Mouse (Mus musculus) CH12.LX (cell line): ENCODE data around the gene Mark4. TPM values are rescaled to one million over a fixed set of nuclear protein-coding genes. Genes with fewer than 3 reads are reported as not detected.

ENCODE experiments used
- DNase-seq: peaks from one replicate; pipeline ENCODE4 v3.0.0-alpha.2; 2013; ENCODE audit errors: extremely low read depth
- H3K27ac ChIP-seq: 2 replicates; pipeline ENCODE4 v1.5.1; 2012; ENCODE audit warnings: low read depth, mild to moderate bottlenecking, control low read depth, moderate library complexity; ENCODE audit not compliant: insufficient read depth
- H3K27me3 ChIP-seq: replicated peaks from 2 replicates; pipeline ENCODE3; 2012; ENCODE audit warnings: inconsistent platforms
- H3K36me3 ChIP-seq, 2 experiments: replicated peaks in 1 of 2; 2 replicates each; pipeline versions ENCODE3 to v1.6.1; 2012; ENCODE audit warnings: inconsistent platforms in 1 of 2, low read length in 1 of 2, mild to moderate bottlenecking in 1 of 2, mixed read lengths in 1 of 2, moderate library complexity in 1 of 2; ENCODE audit not compliant: control insufficient read depth in 1 of 2, insufficient read depth in 1 of 2
- H3K4me1 ChIP-seq, 2 experiments: 2 replicates each; pipeline ENCODE4 v1.6.1; 2012; ENCODE audit warnings: inconsistent platforms in 1 of 2, moderate library complexity in 1 of 2; ENCODE audit not compliant: insufficient read depth in 2 of 2, control insufficient read depth in 1 of 2
- H3K4me2 ChIP-seq: 2 replicates; pipeline ENCODE4 v1.6.1; 2012; ENCODE audit warnings: low read depth, mild to moderate bottlenecking, control low read depth; ENCODE audit not compliant: poor library complexity, insufficient read depth, severe bottlenecking
- H3K4me3 ChIP-seq, 3 experiments: fragments of 150-350 bp in 1 of 3; sonication (generic) in 1 of 3; replicated peaks in 1 of 3; 2 replicates each; pipeline versions ENCODE3 to v1.5.1; 2011 to 2012; ENCODE audit warnings: low read depth in 2 of 3, low read length in 2 of 3, mild to moderate bottlenecking in 2 of 3, moderate library complexity in 2 of 3, control low read depth in 1 of 3, improper control_type of control experiment in 1 of 3, inconsistent platforms in 1 of 3, mixed read lengths in 1 of 3; ENCODE audit not compliant: poor library complexity in 1 of 3
- H3K79me2 ChIP-seq: replicated peaks from 2 replicates; pipeline ENCODE4 v1.6.1; 2012; ENCODE audit warnings: mild to moderate bottlenecking, moderate library complexity; ENCODE audit not compliant: control insufficient read depth, poor library complexity, insufficient read depth, severe bottlenecking; ENCODE audit errors: extremely low read depth
- H3K9ac ChIP-seq: 2 replicates; pipeline ENCODE4 v1.6.1; 2012; ENCODE audit warnings: low read depth, mild to moderate bottlenecking, control low read depth, moderate library complexity; ENCODE audit not compliant: insufficient read depth
- H3K9me3 ChIP-seq: replicated peaks from 2 replicates; pipeline ENCODE3; 2012; ENCODE audit warnings: low read length, inconsistent platforms, mixed read lengths
- BHLHE40 ChIP-seq: IDR thresholded peaks from 2 replicates; pipeline ENCODE4 v1.6.1; 2011; ENCODE audit warnings: mild to moderate bottlenecking, low read depth, low read length, improper control_type of control experiment
- CHD1 ChIP-seq: IDR thresholded peaks from 2 replicates; pipeline ENCODE4 v1.6.1; 2012; ENCODE audit warnings: low read depth, low read length, improper control_type of control experiment, inconsistent platforms
- CHD2 ChIP-seq: IDR thresholded peaks from 2 replicates; pipeline ENCODE4 v1.6.1; 2011; ENCODE audit warnings: low read length, improper control_type of control experiment
- CTCF ChIP-seq, 2 experiments: IDR thresholded peaks in 1 of 2; conservative IDR thresholded peaks in 1 of 2; 2 replicates each; pipeline ENCODE4 v1.5.1; 2011 to 2012; ENCODE audit warnings: low read depth in 2 of 2, low read length in 2 of 2, improper control_type of control experiment in 1 of 2, inconsistent platforms in 1 of 2, mild to moderate bottlenecking in 1 of 2, moderate library complexity in 1 of 2
- EP300 ChIP-seq: IDR thresholded peaks from 2 replicates; pipeline ENCODE4 v1.6.1; 2011; ENCODE audit warnings: low read length, improper control_type of control experiment
- IRF4 ChIP-seq: IDR thresholded peaks from 2 replicates; pipeline ENCODE4 v1.6.1; 2014; ENCODE audit warnings: low read depth, mild to moderate bottlenecking, inconsistent platforms, low read length, improper control_type of control experiment
- KAT2A ChIP-seq: IDR thresholded peaks from 2 replicates; pipeline ENCODE4 v1.6.1; 2012; ENCODE audit warnings: low read length, improper control_type of control experiment, inconsistent platforms; ENCODE audit not compliant: insufficient replicate concordance
- MAFK ChIP-seq: IDR thresholded peaks from 2 replicates; pipeline ENCODE4 v1.6.1; 2011; ENCODE audit warnings: low read length, improper control_type of control experiment; ENCODE audit not compliant: insufficient replicate concordance
- MEF2A ChIP-seq: IDR thresholded peaks from 2 replicates; pipeline ENCODE4 v1.6.1; 2014; ENCODE audit warnings: low read depth, mild to moderate bottlenecking, inconsistent platforms, low read length, improper control_type of control experiment, borderline replicate concordance
- MYC ChIP-seq: IDR thresholded peaks from 2 replicates; pipeline ENCODE4 v1.6.1; 2011; ENCODE audit warnings: low read depth, mild to moderate bottlenecking, improper control_type of control experiment, low read length
- NELFE ChIP-seq: IDR thresholded peaks from 2 replicates; pipeline ENCODE4 v1.6.1; 2011; ENCODE audit warnings: low read depth, low read length, improper control_type of control experiment
- NRF1 ChIP-seq: IDR thresholded peaks from 2 replicates; pipeline ENCODE4 v1.6.1; 2014; ENCODE audit warnings: low read depth, mild to moderate bottlenecking, inconsistent platforms, low read length, improper control_type of control experiment, moderate library complexity
- PAX5 ChIP-seq: IDR thresholded peaks from 2 replicates; pipeline ENCODE4 v1.6.1; 2012; ENCODE audit warnings: low read length, inconsistent platforms, mixed read lengths
- POLR2A ChIP-seq: IDR thresholded peaks from 2 replicates; pipeline ENCODE4 v1.6.1; 2011; ENCODE audit warnings: low read depth, mild to moderate bottlenecking, improper control_type of control experiment, low read length
- RAD21 ChIP-seq: IDR thresholded peaks from 2 replicates; pipeline ENCODE4 v1.6.1; 2011; ENCODE audit warnings: low read depth, mild to moderate bottlenecking, low read length, improper control_type of control experiment, moderate library complexity
- SMC3 ChIP-seq: IDR thresholded peaks from 2 replicates; pipeline ENCODE4 v1.6.1; 2011; ENCODE audit warnings: low read depth, low read length, improper control_type of control experiment
- TBP ChIP-seq: conservative IDR thresholded peaks from 2 replicates; pipeline ENCODE4 v1.6.1; 2011; ENCODE audit warnings: low read depth, low read length, improper control_type of control experiment
- USF1 ChIP-seq: IDR thresholded peaks from 2 replicates; pipeline ENCODE4 v1.6.1; 2014; ENCODE audit warnings: low read depth, mild to moderate bottlenecking, inconsistent platforms, low read length, improper control_type of control experiment
- ZKSCAN1 ChIP-seq: IDR thresholded peaks from 2 replicates; pipeline ENCODE4 v1.6.1; 2012; ENCODE audit warnings: low read depth, inconsistent platforms, low read length, improper control_type of control experiment, borderline replicate concordance
- ZMIZ1 ChIP-seq: IDR thresholded peaks from 2 replicates; pipeline ENCODE4 v1.6.1; 2012; ENCODE audit warnings: low read depth, mild to moderate bottlenecking, inconsistent platforms, low read length, improper control_type of control experiment
- ZNF384 ChIP-seq: IDR thresholded peaks from 2 replicates; pipeline ENCODE4 v1.6.1; 2012; ENCODE audit warnings: low read depth, low read length, improper control_type of control experiment, inconsistent platforms
- dilution Hi-C: fragments of 300-500 bp; cut with MboI; formaldehyde crosslinking; loops from 2 replicates; pipeline ENCODE4 v1.14.3; 2020; ENCODE audit warnings: low sequenced_read_pairs; ENCODE audit not compliant: extremely low pct_unique_long_range_greater_than_20kb, extremely low pct_ligation_motif_present
- in situ Hi-C: fragments of 300-500 bp; cut with MboI; formaldehyde crosslinking; loops from 3 replicates; pipeline ENCODE4 v1.14.3; 2019; ENCODE audit warnings: low sequenced_read_pairs, low pct_ligation_motif_present, low pct_unique_long_range_greater_than_20kb, mixed read lengths
- polyA plus RNA-seq: library from polyadenylated mRNA; unstranded; fragments of >175 nt; gene quantifications from 2 replicates; pipeline ENCODE4 v1.2.1, GENCODE M21; 2012; ENCODE audit warnings: low read depth; ENCODE audit not compliant: insufficient read length
- total RNA-seq, 2 experiments: library from RNA; depleted of rRNA; stranded (reverse); fragments of 300-350 nt in 1 of 2; fragments of >200 nt in 1 of 2; gene quantifications; 2 replicates each; pipeline ENCODE4 v1.2.3; 2012 to 2014

Mark4 gene
- total and polyA plus RNA-seq, 3 experiments, result 1.7 to 11.9 (median 7.3) TPM

DNA sequence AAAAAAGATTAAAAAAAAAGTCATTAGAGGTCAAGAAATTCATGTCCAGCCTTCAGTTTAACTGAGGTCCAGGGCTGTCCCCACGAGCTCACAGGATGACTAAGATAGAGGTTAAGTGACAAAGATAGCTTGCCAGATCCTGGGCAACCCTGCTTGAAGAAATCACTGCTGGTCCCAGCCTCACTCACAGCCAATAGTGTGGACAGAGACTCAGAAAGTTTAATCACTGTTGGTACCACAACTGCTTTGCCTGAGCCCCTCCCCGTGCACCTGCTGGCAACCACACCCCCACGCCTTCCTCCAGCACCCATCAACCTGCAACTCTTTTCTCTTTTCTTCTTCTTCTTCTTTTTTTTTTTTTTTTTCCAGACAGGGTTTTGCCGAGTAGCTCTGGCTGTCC is 34.6 kb downstream of the Mark4 start:
- Histone ChIP-seq H3K4me3 (no peak overlapping the region), H3K79me2 (no peaks in the 10 kb centered on the region), H3K4me1 (peaks cover 3 to 19% of the 10 kb centered on the region in 2 experiments), H3K4me2 (no peak overlapping the region), H3K9ac (no peak overlapping the region), H3K9me3 (no peaks in the 10 kb centered on the region), H3K27ac (no peak overlapping the region), H3K36me3 (peaks cover 27 to 42% of the 10 kb centered on the region in 2 experiments), H3K27me3 (peaks cover 22% of the 10 kb centered on the region)
- in situ Hi-C loops (loop anchor here (25.0 kb wide), 2 partner anchors 138 to 438 kb away; partner anchors contain the start of genes Ceacam16, Gm19345 and Ppp1r37), dilution Hi-C loops (no loop called here)
- DNase-seq, result no peak
- 0 out of 2 replicates have a peak, but pooled peaks have one; percentile 25 for TF ChIP-seq IRF4
- 0 out of 2 replicates have a peak, but pooled peaks have one; percentile 45 for TF ChIP-seq ZNF384
- no peak for TF ChIP-seq USF1

DNA sequence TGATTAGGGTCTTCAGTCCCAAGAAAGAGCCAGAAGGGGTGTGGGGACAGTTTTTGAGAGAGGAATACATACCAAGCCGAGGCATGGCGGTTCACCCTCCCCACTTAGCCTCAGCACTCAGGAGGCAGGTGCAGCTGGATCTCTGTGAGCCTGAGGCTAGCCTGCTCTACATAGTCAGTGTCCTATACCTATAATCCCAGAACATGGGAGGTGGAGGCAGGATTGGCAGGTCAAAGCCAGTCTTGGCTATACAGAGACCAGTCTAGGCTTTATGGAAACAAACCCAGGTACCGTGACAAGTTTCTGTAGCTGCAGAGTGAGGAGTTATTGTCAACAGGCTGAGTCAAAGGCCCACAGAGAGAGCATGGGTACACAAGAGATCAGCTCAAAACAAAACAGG is 35.5 kb downstream of the Mark4 start:
- H3K4me1 ChIP-seq, result peaks cover 3 to 19% of the 10 kb centered on the region in 2 experiments
- H3K9me3 ChIP-seq, result no peaks in the 10 kb centered on the region
- H3K9ac ChIP-seq, result no peak overlapping the region
- H3K4me3 ChIP-seq, result no peak overlapping the region
- H3K4me2 ChIP-seq, result no peak overlapping the region
- no peak for DNase-seq
- dilution Hi-C loops, result no loop called here
- H3K27me3 ChIP-seq, result peaks cover 26% of the 10 kb centered on the region
- H3K27ac ChIP-seq, result no peak overlapping the region
- H3K36me3 ChIP-seq, result peaks cover 18 to 33% of the 10 kb centered on the region in 2 experiments
- in situ Hi-C loops, result loop anchor here (25.0 kb wide), 2 partner anchors 139 to 439 kb away; partner anchors contain the start of genes Ceacam16, Gm19345 and Ppp1r37
- no peak for TF ChIP-seq CHD2
- TF ChIP-seq CTCF (conservative IDR thresholded peaks at IDR 0.05 in 1 of 2, IDR thresholded peaks at IDR 0.05 in 1 of 2; ENCODE audit: low read depth in 2 of 2, low read length in 2 of 2), result no peak
- TF ChIP-seq MAFK, result no peak
- no peak for TF ChIP-seq ZMIZ1
- no peak for TF ChIP-seq KAT2A
- no peak for TF ChIP-seq MEF2A
- no peak for TF ChIP-seq ZKSCAN1
- TF ChIP-seq TBP, result no peak
- no peak for TF ChIP-seq NELFE
- TF ChIP-seq EP300, result no peak
- no peak for TF ChIP-seq BHLHE40
- no peak for TF ChIP-seq MYC
- TF ChIP-seq POLR2A, result no peak
- TF ChIP-seq NRF1, result no peak
- TF ChIP-seq CHD1, result no peak
- TF ChIP-seq PAX5, result no peak
- TF ChIP-seq SMC3, result no peak
- TF ChIP-seq RAD21, result no peak
- TF ChIP-seq, all 38 proteins: peak for 0
- no peaks in the 10 kb centered on the region for H3K79me2 ChIP-seq
